Mouse (Mus musculus) liver, adult (tissue): Measurements from ENCODE around the gene Pim1.
A peak's percentile ranks its signal among the peaks of the same experiment; 100 is the strongest.

Experiments used
- GATA4 ChIP-seq: IDR thresholded peaks from 2 replicates; pipeline ENCODE4 v1.6.1; 2014; ENCODE audit warnings: mild to moderate bottlenecking, low read length; ENCODE audit not compliant: insufficient replicate concordance

The Pim1 gene

GRCm38 (mm10) chr17:29484431-29484830 lies 6.1 kb upstream of the Pim1 start:
- TF ChIP-seq GATA4: no peak

GRCm38 (mm10) chr17:29485336-29486233 lies 5.0 kb upstream of the Pim1 start:
- no peak for TF ChIP-seq GATA4

- no peak for TF ChIP-seq GATA4
These were observed 2.1 kb upstream of the Pim1 start for GRCm38 (mm10) chr17:29488257-29488977.

DNA sequence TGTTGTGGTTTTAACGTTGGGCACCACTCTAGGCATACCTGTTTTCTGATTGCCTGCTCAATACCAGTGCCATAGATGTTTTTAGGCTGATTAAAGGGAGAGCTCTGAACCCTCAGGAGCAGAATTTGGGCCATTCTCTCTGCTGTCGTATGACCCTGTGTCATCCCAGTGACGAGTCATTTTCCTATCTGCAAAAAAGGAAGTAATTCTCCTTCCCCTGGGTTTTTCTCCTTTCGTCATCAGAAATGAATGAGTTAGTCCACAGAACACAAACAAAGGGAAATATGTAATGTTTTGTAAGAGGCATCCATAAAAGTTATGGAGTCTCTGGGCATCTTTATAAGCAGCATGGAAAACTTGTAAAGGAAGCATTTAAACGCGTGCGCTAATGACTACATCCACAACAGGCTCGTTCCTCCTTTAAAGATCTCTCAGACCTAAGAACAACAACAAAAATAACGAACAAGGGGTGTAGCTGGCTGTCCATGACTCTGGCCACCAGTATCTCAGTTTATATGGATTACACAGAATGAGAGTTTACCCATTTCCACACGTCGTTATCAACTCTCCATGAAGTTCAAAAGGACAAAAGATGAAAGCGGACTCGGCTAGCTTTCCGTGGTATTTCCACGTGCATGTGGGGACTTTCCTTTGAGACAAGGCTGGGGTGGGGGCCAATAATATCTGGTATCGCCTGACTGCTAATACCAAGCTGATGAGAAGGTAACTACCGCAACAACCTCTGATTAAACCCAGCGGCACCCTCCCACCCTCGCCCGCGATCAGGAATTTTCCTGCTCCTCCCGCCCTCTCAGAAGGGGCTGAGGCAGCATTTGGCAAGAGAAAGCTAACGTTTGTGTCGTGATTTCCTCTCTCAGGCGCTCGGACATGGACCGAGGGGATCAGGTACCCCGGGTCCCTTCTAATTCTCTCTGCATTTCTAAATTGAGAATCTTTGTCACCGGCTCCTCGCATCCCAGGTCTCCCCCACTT lies 1.3 kb upstream of the Pim1 start:
- TF ChIP-seq GATA4: no peak

DNA sequence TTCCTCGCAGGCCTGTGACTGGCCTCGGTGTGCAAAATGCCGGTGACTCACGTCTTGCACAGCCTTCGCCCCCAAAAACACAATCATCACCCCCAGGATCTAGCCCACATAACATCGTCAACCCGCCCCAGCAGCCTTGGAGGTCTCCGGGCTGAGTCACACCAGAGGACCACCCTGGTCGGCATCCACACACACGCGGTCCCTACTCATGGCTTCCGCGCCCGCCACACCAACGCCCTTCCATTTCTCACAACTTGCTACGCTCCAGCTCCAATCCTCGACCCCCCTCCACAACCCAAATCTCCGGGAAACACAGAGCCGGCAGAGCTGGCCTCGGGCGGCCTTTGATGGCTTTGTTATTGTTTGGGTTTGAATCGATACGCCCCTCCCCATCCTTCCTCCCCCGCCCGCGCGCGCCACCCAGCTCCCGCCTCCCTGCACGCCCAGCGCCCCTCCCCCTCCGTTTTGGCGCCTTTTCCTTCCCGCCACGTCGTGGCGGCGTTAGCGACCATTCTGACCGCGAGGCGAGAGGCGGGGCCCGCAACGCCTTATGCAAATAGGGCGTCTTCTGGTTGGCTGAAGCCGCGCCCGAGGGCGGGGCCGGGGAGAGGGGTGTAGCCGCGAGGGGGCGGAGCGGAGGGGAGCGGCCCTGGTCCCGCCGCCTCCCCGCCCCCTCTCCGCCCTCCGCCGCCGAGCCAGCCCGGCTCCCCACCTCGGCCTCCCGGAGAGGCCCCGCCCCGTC lies 411 bp upstream of the Pim1 start:
- peak; percentile 41; the same call in 1 of the 2 replicates for TF ChIP-seq GATA4

DNA sequence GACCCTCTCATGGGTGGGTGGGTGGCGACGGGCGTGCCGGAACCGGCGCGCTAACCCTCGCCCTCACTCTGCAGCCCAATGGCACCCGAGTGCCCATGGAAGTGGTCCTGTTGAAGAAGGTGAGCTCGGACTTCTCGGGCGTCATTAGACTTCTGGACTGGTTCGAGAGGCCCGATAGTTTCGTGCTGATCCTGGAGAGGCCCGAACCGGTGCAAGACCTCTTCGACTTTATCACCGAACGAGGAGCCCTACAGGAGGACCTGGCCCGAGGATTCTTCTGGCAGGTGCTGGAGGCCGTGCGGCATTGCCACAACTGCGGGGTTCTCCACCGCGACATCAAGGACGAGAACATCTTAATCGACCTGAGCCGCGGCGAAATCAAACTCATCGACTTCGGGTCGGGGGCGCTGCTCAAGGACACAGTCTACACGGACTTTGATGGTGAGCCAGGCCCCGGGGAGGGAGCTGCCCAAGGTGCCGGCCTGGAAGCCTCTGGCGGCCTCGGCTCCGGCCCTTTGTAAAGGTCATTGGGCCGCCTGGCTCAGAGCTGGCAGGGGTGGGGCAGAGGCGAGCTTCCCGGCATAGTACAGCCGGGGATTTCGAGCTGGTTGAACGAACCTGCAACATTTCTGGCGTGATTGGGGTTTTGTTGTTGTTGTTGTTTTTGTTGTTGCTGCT lies 1.2 kb downstream of the Pim1 start:
- TF ChIP-seq GATA4: no peak

DNA sequence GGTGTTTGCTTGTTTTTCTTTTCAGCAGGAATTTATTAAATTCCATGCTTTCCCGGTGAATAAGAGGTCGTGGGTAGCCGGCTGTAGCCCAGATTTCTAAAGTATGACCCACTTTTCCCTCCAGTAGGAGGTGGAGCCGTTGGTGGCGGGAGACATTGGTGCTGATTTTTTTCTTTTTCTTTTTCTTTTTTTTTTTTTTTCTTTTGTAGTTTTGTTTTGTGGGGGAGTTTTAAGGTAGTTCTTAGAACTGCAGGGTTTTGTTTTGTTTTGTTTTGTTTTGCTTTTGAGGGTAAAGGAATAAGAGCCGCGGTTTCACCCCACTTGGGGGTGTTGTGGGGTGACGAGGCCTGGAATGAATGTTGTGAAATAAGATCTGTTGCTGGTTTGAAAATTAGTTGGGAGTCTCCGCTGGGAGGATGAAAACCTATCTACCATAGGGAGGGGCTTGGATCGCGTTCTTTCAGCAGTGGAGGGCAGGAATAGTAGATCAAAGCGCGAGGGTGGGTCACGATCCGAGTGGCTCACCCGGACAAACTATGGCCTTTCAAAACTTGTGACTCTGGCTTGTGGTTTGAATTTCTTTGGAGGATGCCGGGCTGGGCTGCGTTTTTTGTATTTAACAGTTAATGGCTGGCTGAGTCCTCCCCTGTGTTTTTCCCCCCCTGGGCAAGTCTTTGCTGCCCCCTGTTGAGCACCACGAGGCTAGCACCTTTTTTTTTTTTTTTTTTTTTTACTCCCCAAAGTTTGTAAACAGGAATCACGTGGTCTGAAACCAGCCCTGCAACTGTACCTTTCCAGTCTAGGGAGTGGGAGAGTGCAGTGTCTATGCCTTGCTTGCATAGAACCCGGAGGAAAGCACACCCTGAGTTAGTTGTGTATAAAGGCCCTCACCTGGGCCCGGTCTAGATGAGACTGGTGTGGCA lies 2.0 kb downstream of the Pim1 start:
- no peak; the same call in 1 of the 2 replicates for TF ChIP-seq GATA4

DNA sequence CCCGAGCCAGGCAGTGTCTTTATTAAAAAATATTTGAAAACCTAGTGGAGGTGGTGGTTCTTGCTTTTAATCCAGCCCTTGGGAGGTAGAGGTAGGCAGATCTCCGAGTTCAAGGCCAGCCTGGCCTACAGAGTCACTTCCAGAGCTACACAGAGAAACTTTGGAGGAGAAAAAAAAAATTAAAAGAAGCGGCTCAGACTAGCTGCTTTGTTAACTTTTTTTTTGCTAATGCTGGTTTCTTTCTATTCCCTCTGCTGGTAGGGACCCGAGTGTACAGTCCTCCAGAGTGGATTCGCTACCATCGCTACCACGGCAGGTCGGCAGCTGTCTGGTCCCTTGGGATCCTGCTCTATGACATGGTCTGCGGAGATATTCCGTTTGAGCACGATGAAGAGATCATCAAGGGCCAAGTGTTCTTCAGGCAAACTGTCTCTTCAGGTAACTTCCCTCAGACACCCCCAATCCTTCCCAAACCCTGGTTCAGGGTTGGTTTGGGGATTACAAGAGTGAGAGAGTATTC lies 3.0 kb downstream of the Pim1 start:
- TF ChIP-seq GATA4: no peak

- TF ChIP-seq GATA4: no peak
These were observed 3.6 kb downstream of the Pim1 start for GRCm38 (mm10) chr17:29494062-29494731.

GRCm38 (mm10) chr17:29494732-29495076 lies 4.2 kb downstream of the Pim1 start:
- no peak for TF ChIP-seq GATA4

DNA sequence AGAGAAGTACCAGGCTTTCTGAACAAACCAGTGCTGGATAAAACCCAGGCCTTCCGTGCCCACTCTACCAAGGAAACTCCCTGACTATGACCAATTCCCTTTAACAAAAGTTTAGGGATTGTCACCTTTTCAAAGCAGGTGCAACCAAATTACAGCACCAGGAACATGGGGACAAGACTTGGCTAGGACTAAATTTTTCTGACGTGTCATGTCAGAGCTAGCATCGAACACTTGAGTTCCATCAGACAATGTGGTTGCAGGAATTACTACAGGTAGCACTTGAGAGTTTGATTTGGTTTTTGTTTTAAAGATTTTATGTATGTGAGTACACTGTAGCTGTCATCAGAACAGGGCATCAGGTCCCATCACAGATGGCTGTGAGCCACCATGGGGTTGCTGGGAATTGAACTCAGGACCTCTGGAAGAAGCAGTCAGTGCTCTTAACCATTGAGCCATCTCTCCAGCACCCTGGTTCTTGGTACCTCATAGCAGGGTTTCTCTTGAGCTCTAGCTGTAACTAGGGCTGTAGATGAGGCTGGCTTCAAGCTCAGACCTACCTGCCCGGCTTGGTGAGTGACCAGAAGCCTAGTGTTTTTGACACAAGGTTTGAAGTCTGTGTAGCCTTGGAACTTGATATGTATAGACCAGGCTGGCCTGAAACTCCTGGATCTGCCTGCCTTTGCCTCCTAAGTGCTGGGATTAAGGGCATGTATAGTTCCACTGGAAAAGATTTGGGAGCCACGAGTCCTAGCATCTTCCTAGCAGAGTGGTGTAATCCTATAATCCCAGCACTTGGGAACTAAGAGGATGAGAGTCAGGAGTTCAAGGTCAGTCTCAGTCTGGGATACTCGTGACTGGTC lies 5.9 kb downstream of the Pim1 start:
- TF ChIP-seq GATA4: no peak

DNA sequence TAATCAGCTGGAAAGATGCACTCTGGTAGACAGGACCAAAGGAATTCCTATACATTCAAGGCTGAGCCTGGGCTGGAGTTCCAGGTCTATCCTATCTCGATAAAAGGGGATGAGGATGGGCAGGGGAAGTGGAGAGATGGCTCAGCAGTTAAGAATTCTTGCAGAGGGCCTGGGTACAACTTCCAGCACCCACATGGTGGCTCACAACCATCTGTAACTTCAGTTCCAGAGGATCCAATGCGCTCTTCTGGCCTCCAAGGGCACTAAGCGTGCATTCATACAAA lies 6.5 kb downstream of the Pim1 start:
- TF ChIP-seq GATA4: no peak

- no peak for TF ChIP-seq GATA4
These were observed 7.5 kb downstream of the Pim1 start for GRCm38 (mm10) chr17:29498028-29498427.
